Mouse (Mus musculus): ENCODE measurements around the gene Hs3st6.

DNA sequence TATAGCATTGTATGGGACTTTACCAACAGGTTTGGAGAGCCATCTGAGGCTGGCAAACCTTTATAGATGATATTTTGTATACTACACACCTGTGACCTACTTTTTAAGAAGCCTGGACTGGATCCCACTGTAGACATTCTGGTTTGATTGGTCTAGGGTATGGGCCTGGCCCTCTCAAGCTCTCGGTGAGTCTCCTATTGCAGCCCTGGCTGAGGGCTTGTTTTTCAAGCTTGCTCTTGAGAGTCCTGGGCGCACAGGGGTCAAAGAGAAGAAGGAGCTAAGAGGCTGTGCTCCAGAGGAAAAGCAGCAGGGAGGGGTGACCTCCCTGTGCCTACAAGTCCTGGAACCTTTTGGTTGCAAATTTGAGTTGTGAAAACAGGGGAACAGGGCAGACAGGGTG lies 24.3 kb downstream of the Hs3st6 start:
- no peak for TF ChIP-seq GATA1 (IDR thresholded peaks at IDR 0.05; ENCODE audit: borderline replicate concordance, low read length)
- no peak for TF ChIP-seq FLI1 (IDR thresholded peaks at IDR 0.05; ENCODE audit: low read length)
